Mouse (Mus musculus) MEL (cell line): Measurements from ENCODE around the gene Ryr1.
"Not testable (repeated sequence)": the region's sequence is repeated elsewhere in the genome, so short reads cannot be mapped to it uniquely, and the experiment has no call there.

ENCODE experiments used
- CTCF ChIP-seq, 3 experiments: IDR thresholded peaks in 2 of 3; conservative IDR thresholded peaks in 1 of 3; 2 replicates each; pipeline ENCODE4 v1.5.1; 2011 to 2012; ENCODE audit warnings: low read length in 3 of 3, low read depth in 2 of 3, mild to moderate bottlenecking in 2 of 3, improper control_type of control experiment in 1 of 3, inconsistent platforms in 1 of 3, mixed read lengths in 1 of 3, moderate library complexity in 1 of 3; ENCODE audit not compliant: control insufficient read depth in 1 of 3, insufficient read depth in 1 of 3, poor library complexity in 1 of 3, severe bottlenecking in 1 of 3
- ETS1 ChIP-seq: IDR thresholded peaks from 2 replicates; pipeline ENCODE4 v1.6.1; 2012; ENCODE audit warnings: low read depth, mild to moderate bottlenecking, inconsistent platforms, low read length, improper control_type of control experiment, moderate library complexity
- POLR2A ChIP-seq, 2 experiments: IDR thresholded peaks; 2 replicates each; pipeline ENCODE4 v1.6.1; 2011 to 2012; ENCODE audit warnings: low read length in 2 of 2, mild to moderate bottlenecking in 2 of 2, control low read depth in 1 of 2, improper control_type of control experiment in 1 of 2, low read depth in 1 of 2, moderate library complexity in 1 of 2; ENCODE audit not compliant: control insufficient read depth in 1 of 2, insufficient read depth in 1 of 2, poor library complexity in 1 of 2
- ZMIZ1 ChIP-seq: IDR thresholded peaks from 2 replicates; pipeline ENCODE4 v1.6.1; 2012; ENCODE audit warnings: low read depth, mild to moderate bottlenecking, inconsistent platforms, low read length, improper control_type of control experiment, moderate library complexity

GRCm38 (mm10) chr7:28968120-28968519, 156.9 kb downstream of the Ryr1 start:
- not testable (repeated sequence) for TF ChIP-seq ETS1; POLR2A (IDR thresholded peaks at IDR 0.05; ENCODE audit: control insufficient read depth in 1 of 2, insufficient read depth in 1 of 2, low read depth in 1 of 2, low read length in 2 of 2, poor library complexity in 1 of 2); ZMIZ1; CTCF (IDR thresholded peaks at IDR 0.05 in 2 of 3, conservative IDR thresholded peaks at IDR 0.05 in 1 of 3; ENCODE audit: control insufficient read depth in 1 of 3, insufficient read depth in 1 of 3, low read depth in 2 of 3, low read length in 3 of 3, poor library complexity in 1 of 3, severe bottlenecking in 1 of 3)
